Mouse (Mus musculus): ENCODE measurements around the gene Exoc4. TPM values are rescaled to one million over a fixed set of nuclear protein-coding genes. Genes with fewer than 3 reads are reported as not detected.

The Exoc4 gene
- polyA plus RNA-seq, 1 experiment from 2014 or later = 10.9 TPM

- H3K4me2 ChIP-seq (ENCODE audit: low read depth, low read length) = no peak overlapping the region
- H3K9me3 ChIP-seq (replicated peaks; ENCODE audit: control insufficient read depth, low read length) = no peaks in the 10 kb centered on the region
- no peaks in the 10 kb centered on the region for H3K36me3 ChIP-seq (ENCODE audit: control insufficient read depth, insufficient read depth)
- H3K27me3 ChIP-seq (ENCODE audit: control insufficient read depth, insufficient read depth, low read depth, low read length) = no peaks in the 10 kb centered on the region
- H3K27ac ChIP-seq (ENCODE audit: low read length) = no peak overlapping the region
- no peak overlapping the region for H3K4me3 ChIP-seq (ENCODE audit: low read depth, low read length)
- H3K9ac ChIP-seq (ENCODE audit: low read depth, low read length) = no peak overlapping the region
- no peaks in the 10 kb centered on the region for H3K4me1 ChIP-seq (ENCODE audit: control insufficient read depth, low read depth, low read length)
- no peak for ATAC-seq (ENCODE audit: low read depth)
Measured at GRCm38 (mm10) chr6:33761557-33761956, 512.7 kb downstream of the Exoc4 start.

- ATAC-seq (ENCODE audit: low read depth) = no peak
- Histone ChIP-seq H3K9ac (ENCODE audit: low read depth, low read length) (no peak overlapping the region), H3K9me3 (replicated peaks; ENCODE audit: control insufficient read depth, low read length) (no peaks in the 10 kb centered on the region), H3K27me3 (ENCODE audit: control insufficient read depth, insufficient read depth, low read depth, low read length) (no peaks in the 10 kb centered on the region), H3K4me1 (ENCODE audit: control insufficient read depth, low read depth, low read length) (no peaks in the 10 kb centered on the region), H3K27ac (ENCODE audit: low read length) (no peak overlapping the region), H3K36me3 (ENCODE audit: control insufficient read depth, insufficient read depth) (no peaks in the 10 kb centered on the region), H3K4me2 (ENCODE audit: low read depth, low read length) (no peak overlapping the region), H3K4me3 (ENCODE audit: low read depth, low read length) (no peak overlapping the region)
- WGBS (ENCODE audit: insufficient replicate concordance) = 62% methylated on average over 4 of the region's 4 CpGs
Measured at GRCm38 (mm10) chr6:33763245-33763644, 514.4 kb downstream of the Exoc4 start.

- no peak overlapping the region for H3K27ac ChIP-seq (ENCODE audit: low read length)
- H3K36me3 ChIP-seq (ENCODE audit: control insufficient read depth, insufficient read depth) = no peaks in the 10 kb centered on the region
- no peaks in the 10 kb centered on the region for H3K9me3 ChIP-seq (replicated peaks; ENCODE audit: control insufficient read depth, low read length)
- H3K27me3 ChIP-seq (ENCODE audit: control insufficient read depth, insufficient read depth, low read depth, low read length) = no peaks in the 10 kb centered on the region
- H3K4me1 ChIP-seq (ENCODE audit: control insufficient read depth, low read depth, low read length) = no peaks in the 10 kb centered on the region
- 78% methylated on average over 3 of the region's 3 CpGs for WGBS (ENCODE audit: insufficient replicate concordance)
- no peak overlapping the region for H3K9ac ChIP-seq (ENCODE audit: low read depth, low read length)
- H3K4me2 ChIP-seq (ENCODE audit: low read depth, low read length) = no peak overlapping the region
- H3K4me3 ChIP-seq (ENCODE audit: low read depth, low read length) = no peak overlapping the region
- no peak for ATAC-seq (ENCODE audit: low read depth)
Measured at GRCm38 (mm10) chr6:33763970-33764369, 515.1 kb downstream of the Exoc4 start.

- Histone ChIP-seq H3K4me1 (ENCODE audit: control insufficient read depth, low read depth, low read length) (no peaks in the 10 kb centered on the region), H3K27ac (ENCODE audit: low read length) (no peak overlapping the region), H3K4me2 (ENCODE audit: low read depth, low read length) (no peak overlapping the region), H3K36me3 (ENCODE audit: control insufficient read depth, insufficient read depth) (no peaks in the 10 kb centered on the region), H3K9me3 (replicated peaks; ENCODE audit: control insufficient read depth, low read length) (no peaks in the 10 kb centered on the region), H3K4me3 (ENCODE audit: low read depth, low read length) (no peak overlapping the region), H3K9ac (ENCODE audit: low read depth, low read length) (no peak overlapping the region), H3K27me3 (ENCODE audit: control insufficient read depth, insufficient read depth, low read depth, low read length) (no peaks in the 10 kb centered on the region)
- 53% methylated on average over 3 of the region's 3 CpGs for WGBS (ENCODE audit: insufficient replicate concordance)
- no peak for ATAC-seq (ENCODE audit: low read depth)
Measured at GRCm38 (mm10) chr6:33769251-33769650, 520.4 kb downstream of the Exoc4 start.

GRCm38 (mm10) chr6:33770021-33770420 is 521.1 kb downstream of the Exoc4 start:
- Histone ChIP-seq H3K27me3 (ENCODE audit: control insufficient read depth, insufficient read depth, low read depth, low read length) (no peaks in the 10 kb centered on the region), H3K36me3 (ENCODE audit: control insufficient read depth, insufficient read depth) (no peaks in the 10 kb centered on the region), H3K4me1 (ENCODE audit: control insufficient read depth, low read depth, low read length) (no peaks in the 10 kb centered on the region), H3K4me3 (ENCODE audit: low read depth, low read length) (no peak overlapping the region), H3K9me3 (replicated peaks; ENCODE audit: control insufficient read depth, low read length) (no peaks in the 10 kb centered on the region), H3K9ac (ENCODE audit: low read depth, low read length) (no peak overlapping the region), H3K4me2 (ENCODE audit: low read depth, low read length) (no peak overlapping the region), H3K27ac (ENCODE audit: low read length) (no peak overlapping the region)
- 53% methylated on average over 2 of the region's 2 CpGs for WGBS (ENCODE audit: insufficient replicate concordance)
- no peak for ATAC-seq (ENCODE audit: low read depth)

- Histone ChIP-seq H3K4me3 (ENCODE audit: low read depth, low read length) (no peak overlapping the region), H3K4me1 (ENCODE audit: control insufficient read depth, low read depth, low read length) (no peaks in the 10 kb centered on the region), H3K9ac (ENCODE audit: low read depth, low read length) (no peak overlapping the region), H3K4me2 (ENCODE audit: low read depth, low read length) (no peak overlapping the region), H3K36me3 (ENCODE audit: control insufficient read depth, insufficient read depth) (no peaks in the 10 kb centered on the region), H3K9me3 (replicated peaks; ENCODE audit: control insufficient read depth, low read length) (no peaks in the 10 kb centered on the region), H3K27ac (ENCODE audit: low read length) (no peak overlapping the region), H3K27me3 (ENCODE audit: control insufficient read depth, insufficient read depth, low read depth, low read length) (no peaks in the 10 kb centered on the region)
- 63% methylated on average over 9 of the region's 9 CpGs for WGBS (ENCODE audit: insufficient replicate concordance)
- no peak for ATAC-seq (ENCODE audit: low read depth)
Measured at GRCm38 (mm10) chr6:33772551-33773315, 523.8 kb downstream of the Exoc4 start.

GRCm38 (mm10) chr6:33792604-33793003 is 543.7 kb downstream of the Exoc4 start:
- WGBS (ENCODE audit: insufficient replicate concordance) = 56% methylated on average over 2 of the region's 2 CpGs
- no peak for ATAC-seq (ENCODE audit: low read depth)
- Histone ChIP-seq H3K9me3 (replicated peaks; ENCODE audit: control insufficient read depth, low read length) (no peaks in the 10 kb centered on the region), H3K27me3 (ENCODE audit: control insufficient read depth, insufficient read depth, low read depth, low read length) (no peaks in the 10 kb centered on the region), H3K9ac (ENCODE audit: low read depth, low read length) (no peak overlapping the region), H3K27ac (ENCODE audit: low read length) (no peak overlapping the region), H3K4me1 (ENCODE audit: control insufficient read depth, low read depth, low read length) (no peaks in the 10 kb centered on the region), H3K4me2 (ENCODE audit: low read depth, low read length) (no peak overlapping the region), H3K36me3 (ENCODE audit: control insufficient read depth, insufficient read depth) (no peaks in the 10 kb centered on the region), H3K4me3 (ENCODE audit: low read depth, low read length) (no peak overlapping the region)

- Histone ChIP-seq H3K4me2 (ENCODE audit: low read depth, low read length) (no peak overlapping the region), H3K9ac (ENCODE audit: low read depth, low read length) (no peak overlapping the region), H3K9me3 (replicated peaks; ENCODE audit: control insufficient read depth, low read length) (no peaks in the 10 kb centered on the region), H3K4me1 (ENCODE audit: control insufficient read depth, low read depth, low read length) (no peaks in the 10 kb centered on the region), H3K36me3 (ENCODE audit: control insufficient read depth, insufficient read depth) (no peaks in the 10 kb centered on the region), H3K27ac (ENCODE audit: low read length) (no peak overlapping the region), H3K4me3 (ENCODE audit: low read depth, low read length) (no peak overlapping the region), H3K27me3 (ENCODE audit: control insufficient read depth, insufficient read depth, low read depth, low read length) (no peaks in the 10 kb centered on the region)
- 33% methylated on average over 3 of the region's 3 CpGs for WGBS (ENCODE audit: insufficient replicate concordance)
- no peak for ATAC-seq (ENCODE audit: low read depth)
Measured at GRCm38 (mm10) chr6:33801254-33801653, 552.4 kb downstream of the Exoc4 start.

- no peaks in the 10 kb centered on the region for H3K36me3 ChIP-seq (ENCODE audit: control insufficient read depth, insufficient read depth)
- H3K4me2 ChIP-seq (ENCODE audit: low read depth, low read length) = no peak overlapping the region
- 68% methylated on average over 3 of the region's 3 CpGs for WGBS (ENCODE audit: insufficient replicate concordance)
- H3K4me3 ChIP-seq (ENCODE audit: low read depth, low read length) = no peak overlapping the region
- no peak overlapping the region for H3K9ac ChIP-seq (ENCODE audit: low read depth, low read length)
- no peak overlapping the region for H3K27ac ChIP-seq (ENCODE audit: low read length)
- no peaks in the 10 kb centered on the region for H3K4me1 ChIP-seq (ENCODE audit: control insufficient read depth, low read depth, low read length)
- ATAC-seq (ENCODE audit: low read depth) = no peak
- no peaks in the 10 kb centered on the region for H3K27me3 ChIP-seq (ENCODE audit: control insufficient read depth, insufficient read depth, low read depth, low read length)
- no peaks in the 10 kb centered on the region for H3K9me3 ChIP-seq (replicated peaks; ENCODE audit: control insufficient read depth, low read length)
Measured at GRCm38 (mm10) chr6:33803481-33804098, 554.7 kb downstream of the Exoc4 start.

All from liver, embryonic 16.5 days (tissue).